Mouse (Mus musculus): Measurements from ENCODE around the gene Gapdhs. TPM values are rescaled to one million over a fixed set of nuclear protein-coding genes. Genes with fewer than 3 reads are reported as not detected.

Gene Gapdhs
- polyA plus RNA-seq, 2 experiments from 2014 or later: not detected

Other genes starting within 250 kb of the Gapdhs start
- under 1 TPM; 0.46 to 0.67 TPM for gene Arhgap33, start 208.6 kb downstream of the Gapdhs start, polyA plus RNA-seq (2017; shearing (Covaris generic))
- gene Hspb6, start 191.5 kb downstream of the Gapdhs start, polyA plus RNA-seq (2017; shearing (Covaris generic)): 1 to 10 TPM; 1.0 to 3.1 TPM
- 1 to 10 TPM; 5.2 to 6.2 TPM for gene Proser3, start 191.4 kb downstream of the Gapdhs start, polyA plus RNA-seq (2017; shearing (Covaris generic))
- gene Lin37, start 183.8 kb downstream of the Gapdhs start, polyA plus RNA-seq (2017; shearing (Covaris generic)): 100 to 1,000 TPM; 101 to 104 TPM
- 10 to 100 TPM; 46.5 to 62.1 TPM for gene U2af1l4, start 180.4 kb downstream of the Gapdhs start, polyA plus RNA-seq (2017; shearing (Covaris generic))
- gene Gm49396, start 180.3 kb downstream of the Gapdhs start, polyA plus RNA-seq (2017; shearing (Covaris generic)): 100 to 1,000 TPM in 1 of 2 experiments, 10 to 100 TPM in 1; 85.4 to 105 TPM
- gene Psenen, start 180.1 kb downstream of the Gapdhs start, polyA plus RNA-seq (2017; shearing (Covaris generic)): 100 to 1,000 TPM; 314 to 323 TPM
- gene Igflr1, start 178.3 kb downstream of the Gapdhs start, polyA plus RNA-seq (2017; shearing (Covaris generic)): 100 to 1,000 TPM; 210 to 244 TPM
- 10 to 100 TPM; 16.4 to 21.6 TPM for gene Kmt2b, start 155.0 kb downstream of the Gapdhs start, polyA plus RNA-seq (2017; shearing (Covaris generic))
- gene Zbtb32, start 144.8 kb downstream of the Gapdhs start, polyA plus RNA-seq (2017; shearing (Covaris generic)): 10 to 100 TPM in 1 of 2 experiments, 1 to 10 TPM in 1; 8.1 to 18.0 TPM
- under 1 TPM; 0.38 to 0.60 TPM for gene Upk1a, start 130.8 kb downstream of the Gapdhs start, polyA plus RNA-seq (2017; shearing (Covaris generic))
- 100 to 1,000 TPM; 333 to 643 TPM for gene Cox6b1, start 117.5 kb downstream of the Gapdhs start, polyA plus RNA-seq (2017; shearing (Covaris generic))
- not detected for gene Etv2, start 107.8 kb downstream of the Gapdhs start, polyA plus RNA-seq (2017; shearing (Covaris generic))
- gene Rbm42, start 93.4 kb downstream of the Gapdhs start, polyA plus RNA-seq (2017; shearing (Covaris generic)): 10 to 100 TPM; 14.4 to 25.1 TPM
- gene Haus5, start 78.7 kb downstream of the Gapdhs start, polyA plus RNA-seq (2017; shearing (Covaris generic)): 10 to 100 TPM; 21.3 to 44.0 TPM
- not detected for gene Pmis2, start 72.1 kb downstream of the Gapdhs start, polyA plus RNA-seq (2017; shearing (Covaris generic))
- gene 2200002J24Rik, start 44.8 kb downstream of the Gapdhs start, polyA plus RNA-seq (2017; shearing (Covaris generic)): not detected
- not detected for gene Atp4a, start 31.5 kb downstream of the Gapdhs start, polyA plus RNA-seq (2017; shearing (Covaris generic))
- gene Tmem147, start 14.1 kb downstream of the Gapdhs start, polyA plus RNA-seq (2017; shearing (Covaris generic)): 10 to 100 TPM; 60.5 to 65.0 TPM
- 1 to 10 TPM; 2.4 to 3.6 TPM for gene Sbsn, start 7.8 kb upstream of the Gapdhs start, polyA plus RNA-seq (2017; shearing (Covaris generic))
- gene Dmkn, start 20.1 kb upstream of the Gapdhs start, polyA plus RNA-seq (2017; shearing (Covaris generic)): under 1 TPM in 1 of 2 experiments, not detected in 1; 0.16 TPM
- gene Krtdap, start 44.2 kb upstream of the Gapdhs start, polyA plus RNA-seq (2017; shearing (Covaris generic)): not detected
- gene Ffar2, start 80.1 kb upstream of the Gapdhs start, polyA plus RNA-seq (2017; shearing (Covaris generic)): 1 to 10 TPM in 1 of 2 experiments, under 1 TPM in 1; 0.70 to 1.4 TPM
- gene Ffar3, start 112.5 kb upstream of the Gapdhs start, polyA plus RNA-seq (2017; shearing (Covaris generic)): not detected
- gene Ffar1, start 117.9 kb upstream of the Gapdhs start, polyA plus RNA-seq (2017; shearing (Covaris generic)): under 1 TPM in 1 of 2 experiments, not detected in 1; 0.14 TPM
- gene Cd22, start 136.7 kb upstream of the Gapdhs start, polyA plus RNA-seq (2017; shearing (Covaris generic)): 10 to 100 TPM in 1 of 2 experiments, 1 to 10 TPM in 1; 4.2 to 20.3 TPM
- gene Mag, start 171.2 kb upstream of the Gapdhs start, polyA plus RNA-seq (2017; shearing (Covaris generic)): not detected
- gene Hamp2, start 181.0 kb upstream of the Gapdhs start, polyA plus RNA-seq (2017; shearing (Covaris generic)): not detected
- not detected for gene Hamp, start 200.4 kb upstream of the Gapdhs start, polyA plus RNA-seq (2017; shearing (Covaris generic))
- 10 to 100 TPM; 11.0 to 16.0 TPM for gene Usf2, start 213.1 kb upstream of the Gapdhs start, polyA plus RNA-seq (2017; shearing (Covaris generic))
- gene Lsr, start 229.8 kb upstream of the Gapdhs start, polyA plus RNA-seq (2017; shearing (Covaris generic)): 1 to 10 TPM; 1.8 to 2.6 TPM
- gene Fam187b, start 230.1 kb upstream of the Gapdhs start, polyA plus RNA-seq (2017; shearing (Covaris generic)): 1 to 10 TPM; 1.2 to 1.5 TPM